Mouse (Mus musculus) liver, adult 2 months (tissue): ENCODE data around the gene Cyth2. TPM values are rescaled to one million over a fixed set of nuclear protein-coding genes. Genes with fewer than 3 reads are reported as not detected.

Source experiments
- DNase-seq: peaks from one replicate; pipeline ENCODE4 v3.0.0-alpha.2; 2011; ENCODE audit warnings: low read depth, low spot score; ENCODE audit errors: extremely low read depth
- H3K27ac ChIP-seq: fragments of 200-500 bp; replicated peaks from 2 replicates; pipeline ENCODE4 v1.5.1; 2012; ENCODE audit warnings: low read depth, mild to moderate bottlenecking, control low read depth, inconsistent platforms, low read length; ENCODE audit not compliant: insufficient read depth
- H3K27me3 ChIP-seq: fragments of 200-500 bp; 2 replicates; pipeline ENCODE4 v1.6.1; 2012; ENCODE audit warnings: mild to moderate bottlenecking, moderate library complexity, low read length, inconsistent platforms; ENCODE audit not compliant: control insufficient read depth, insufficient read depth
- H3K36me3 ChIP-seq: fragments of 200-500 bp; 2 replicates; pipeline ENCODE4 v1.6.1; 2012; ENCODE audit warnings: low read length, inconsistent platforms; ENCODE audit not compliant: control insufficient read depth, insufficient read depth
- H3K4me1 ChIP-seq: fragments of 200-500 bp; 2 replicates; pipeline ENCODE4 v1.6.1; 2011; ENCODE audit warnings: low read length; ENCODE audit not compliant: control insufficient read depth, insufficient read depth
- H3K4me3 ChIP-seq: fragments of 200-500 bp; 2 replicates; pipeline ENCODE4 v1.5.1; 2011; ENCODE audit warnings: low read depth, mild to moderate bottlenecking, control low read depth, low read length, moderate library complexity; ENCODE audit not compliant: insufficient read depth
- H3K79me2 ChIP-seq: fragments of 200-500 bp; 2 replicates; pipeline ENCODE4 v1.6.1; 2012; ENCODE audit warnings: inconsistent platforms, mild to moderate bottlenecking, low read length, moderate library complexity; ENCODE audit not compliant: control insufficient read depth, insufficient read depth
- H3K9ac ChIP-seq: fragments of 200-500 bp; 2 replicates; pipeline ENCODE4 v1.6.1; 2012; ENCODE audit warnings: low read depth, mild to moderate bottlenecking, control low read depth, inconsistent platforms, low read length
- CTCF ChIP-seq: fragments of 200-500 bp; IDR thresholded peaks from 2 replicates; pipeline ENCODE4 v1.5.1; 2011; ENCODE audit warnings: low read depth, low read length, control low read depth
- POLR2A ChIP-seq: fragments of 200-500 bp; IDR thresholded peaks from 2 replicates; pipeline ENCODE4 v1.6.1; 2011; ENCODE audit warnings: low read length, control low read depth; ENCODE audit not compliant: insufficient read depth; ENCODE audit errors: extremely low read depth
- WGBS: fragments of 180-500 bp; shearing (Covaris S2); methylation state at CpG from one replicate; pipeline ENCODE4 v1.1.7; 2018; 5-methylcytosine and 5-hydroxymethylcytosine counted together
- polyA plus RNA-seq: library from polyadenylated mRNA; depleted of rRNA; stranded (reverse); fragments of >200 nt; gene quantifications from 2 replicates; pipeline ENCODE4 v1.2.3, GENCODE M21; 2012; rRNA removed
- total RNA-seq: library from RNA; depleted of rRNA; stranded (reverse); fragments of >200 nt; gene quantifications from 2 replicates; pipeline ENCODE4 v1.2.3, GENCODE M21; 2014; rRNA removed

The Cyth2 gene
- total and polyA plus RNA-seq, 2 experiments: 14.2 to 20.9 TPM

- WGBS: 65% methylated on average over 8 of the region's 8 CpGs
- no peaks in the 10 kb centered on the region for H3K79me2 ChIP-seq
- no peak overlapping the region for H3K4me3 ChIP-seq
- H3K9ac ChIP-seq: no peak overlapping the region
- TF ChIP-seq POLR2A (no peak), CTCF (no peak)
- H3K27me3 ChIP-seq: no peaks in the 10 kb centered on the region
- DNase-seq: no peak
- no peaks in the 10 kb centered on the region for H3K4me1 ChIP-seq
- no peaks in the 10 kb centered on the region for H3K36me3 ChIP-seq
- H3K27ac ChIP-seq: no peak overlapping the region
Observed at GRCm38 (mm10) chr7:45766764-45767163, 47.6 kb downstream of the Cyth2 start.

GRCm38 (mm10) chr7:45765995-45766394 is 48.4 kb downstream of the Cyth2 start:
- Histone ChIP-seq H3K36me3 (no peaks in the 10 kb centered on the region), H3K27me3 (no peaks in the 10 kb centered on the region), H3K79me2 (no peaks in the 10 kb centered on the region), H3K27ac (no peak overlapping the region), H3K4me3 (no peak overlapping the region), H3K9ac (no peak overlapping the region), H3K4me1 (no peaks in the 10 kb centered on the region)
- no peak for DNase-seq
- TF ChIP-seq POLR2A: no peak
- no peak for TF ChIP-seq CTCF
- WGBS: 55% methylated on average over 8 of the region's 8 CpGs

- TF ChIP-seq CTCF (no peak), POLR2A (no peak)
- Histone ChIP-seq H3K27me3 (no peaks in the 10 kb centered on the region), H3K4me1 (no peaks in the 10 kb centered on the region), H3K27ac (no peak overlapping the region), H3K9ac (no peak overlapping the region), H3K79me2 (no peaks in the 10 kb centered on the region), H3K4me3 (no peak overlapping the region), H3K36me3 (no peaks in the 10 kb centered on the region)
- DNase-seq: no peak
- WGBS: 64% methylated on average over 5 of the region's 5 CpGs
Observed at GRCm38 (mm10) chr7:45760151-45760550, 54.2 kb downstream of the Cyth2 start.

GRCm38 (mm10) chr7:45759400-45759799 is 55.0 kb downstream of the Cyth2 start:
- Histone ChIP-seq H3K4me3 (no peak overlapping the region), H3K9ac (no peak overlapping the region), H3K27ac (no peak overlapping the region), H3K79me2 (no peaks in the 10 kb centered on the region), H3K4me1 (no peaks in the 10 kb centered on the region), H3K36me3 (no peaks in the 10 kb centered on the region), H3K27me3 (no peaks in the 10 kb centered on the region)
- 6% methylated on average over 27 of the region's 27 CpGs for WGBS
- DNase-seq: peak; percentile 21
- peak; percentile 19; the same call in 1 of the 2 replicates for TF ChIP-seq CTCF
- no peak for TF ChIP-seq POLR2A

Other genes with a start within 250 kb of the Cyth2 start
- gene Bcat2, start 244.4 kb downstream of the Cyth2 start, total RNA-seq: 14.7 and 18.1 TPM in 2 replicates
- 41.0 and 54.5 TPM in 2 replicates for gene Bcat2, start 244.4 kb downstream of the Cyth2 start, polyA plus RNA-seq
- gene Fgf21, start 199.1 kb downstream of the Cyth2 start, total RNA-seq: 0.94 and 1.0 TPM in 2 replicates
- gene Fgf21, start 199.1 kb downstream of the Cyth2 start, polyA plus RNA-seq: 3.7 and 4.3 TPM in 2 replicates
- gene Fut1, start 197.3 kb downstream of the Cyth2 start, total RNA-seq: not detected in 2 replicates
- gene Fut1, start 197.3 kb downstream of the Cyth2 start, polyA plus RNA-seq: 0.15 and 0.21 TPM in 2 replicates
- gene Izumo1, start 192.8 kb downstream of the Cyth2 start, total RNA-seq: 0.09 TPM in 1 of 2 replicates, not detected in the other
- 0.04 and 0.13 TPM in 2 replicates for gene Izumo1, start 192.8 kb downstream of the Cyth2 start, polyA plus RNA-seq
- gene Rasip1, start 187.1 kb downstream of the Cyth2 start, total RNA-seq: 2.3 and 4.3 TPM in 2 replicates
- gene Rasip1, start 187.1 kb downstream of the Cyth2 start, polyA plus RNA-seq: 3.6 and 5.1 TPM in 2 replicates
- 0.07 and 0.09 TPM in 2 replicates for gene Mamstr, start 174.6 kb downstream of the Cyth2 start, total RNA-seq
- 0.10 and 0.19 TPM in 2 replicates for gene Mamstr, start 174.6 kb downstream of the Cyth2 start, polyA plus RNA-seq
- gene Fut2, start 148.2 kb downstream of the Cyth2 start, total RNA-seq: 0.18 TPM in 1 of 2 replicates, not detected in the other
- 0.05 and 0.14 TPM in 2 replicates for gene Fut2, start 148.2 kb downstream of the Cyth2 start, polyA plus RNA-seq
- not detected in 2 replicates for gene Ntn5, start 130.6 kb downstream of the Cyth2 start, total RNA-seq
- not detected in 2 replicates for gene Ntn5, start 130.6 kb downstream of the Cyth2 start, polyA plus RNA-seq
- not detected in 2 replicates for gene Sec1, start 120.2 kb downstream of the Cyth2 start, total RNA-seq
- gene Sec1, start 120.2 kb downstream of the Cyth2 start, polyA plus RNA-seq: not detected in 2 replicates
- 0.09 and 0.13 TPM in 2 replicates for gene Car11, start 114.7 kb downstream of the Cyth2 start, total RNA-seq
- 0.59 and 1.6 TPM in 2 replicates for gene Car11, start 114.7 kb downstream of the Cyth2 start, polyA plus RNA-seq
- gene Dbp, start 109.5 kb downstream of the Cyth2 start, total RNA-seq: 93.0 and 110 TPM in 2 replicates
- gene Dbp, start 109.5 kb downstream of the Cyth2 start, polyA plus RNA-seq: 8.6 and 17.0 TPM in 2 replicates
- 436 and 542 TPM in 2 replicates for gene Rpl18, start 99.1 kb downstream of the Cyth2 start, total RNA-seq
- 366 and 534 TPM in 2 replicates for gene Rpl18, start 99.1 kb downstream of the Cyth2 start, polyA plus RNA-seq
- gene Sphk2, start 96.6 kb downstream of the Cyth2 start, total RNA-seq: 13.4 and 15.2 TPM in 2 replicates
- 62.9 and 80.1 TPM in 2 replicates for gene Sphk2, start 96.6 kb downstream of the Cyth2 start, polyA plus RNA-seq
- gene Fam83e, start 93.4 kb downstream of the Cyth2 start, total RNA-seq: 0.18 TPM in 1 of 2 replicates, not detected in the other
- 0.05 and 0.10 TPM in 2 replicates for gene Fam83e, start 93.4 kb downstream of the Cyth2 start, polyA plus RNA-seq
- not detected in 2 replicates for gene Spaca4, start 88.8 kb downstream of the Cyth2 start, total RNA-seq
- gene Spaca4, start 88.8 kb downstream of the Cyth2 start, polyA plus RNA-seq: not detected in 2 replicates
- gene Lmtk3, start 30.8 kb downstream of the Cyth2 start, total RNA-seq: not detected in 2 replicates
- 0.02 TPM in 1 of 2 replicates, not detected in the other for gene Lmtk3, start 30.8 kb downstream of the Cyth2 start, polyA plus RNA-seq
- not detected in 2 replicates for gene Sult2b1, start 29.9 kb downstream of the Cyth2 start, total RNA-seq
- 0.10 TPM in 1 of 2 replicates, not detected in the other for gene Sult2b1, start 29.9 kb downstream of the Cyth2 start, polyA plus RNA-seq
- gene Kcnj14, start 10.2 kb upstream of the Cyth2 start, total RNA-seq: 0.07 TPM in 1 of 2 replicates, not detected in the other
- gene Kcnj14, start 10.2 kb upstream of the Cyth2 start, polyA plus RNA-seq: 0.11 TPM in 1 of 2 replicates, not detected in the other
- gene Grwd1, start 16.4 kb upstream of the Cyth2 start, total RNA-seq: 5.3 and 6.8 TPM in 2 replicates
- gene Grwd1, start 16.4 kb upstream of the Cyth2 start, polyA plus RNA-seq: 7.5 and 11.0 TPM in 2 replicates
- 68.9 and 85.4 TPM in 2 replicates for gene Kdelr1, start 58.2 kb upstream of the Cyth2 start, total RNA-seq
- 253 and 258 TPM in 2 replicates for gene Kdelr1, start 58.2 kb upstream of the Cyth2 start, polyA plus RNA-seq
- gene Grin2d, start 63.8 kb upstream of the Cyth2 start, total RNA-seq: under 0.01 and 0.07 TPM in 2 replicates
- 0.19 and 0.20 TPM in 2 replicates for gene Grin2d, start 63.8 kb upstream of the Cyth2 start, polyA plus RNA-seq
- gene Syngr4, start 82.1 kb upstream of the Cyth2 start, total RNA-seq: not detected in 2 replicates
- gene Syngr4, start 82.1 kb upstream of the Cyth2 start, polyA plus RNA-seq: 0.12 TPM in 1 of 2 replicates, not detected in the other
- 16.6 and 27.7 TPM in 2 replicates for gene Tmem143, start 82.4 kb upstream of the Cyth2 start, total RNA-seq
- 53.7 and 59.5 TPM in 2 replicates for gene Tmem143, start 82.4 kb upstream of the Cyth2 start, polyA plus RNA-seq
- 2.1 and 3.6 TPM in 2 replicates for gene Emp3, start 106.8 kb upstream of the Cyth2 start, total RNA-seq
- 8.5 and 13.6 TPM in 2 replicates for gene Emp3, start 106.8 kb upstream of the Cyth2 start, polyA plus RNA-seq
- 0.18 TPM in 1 of 2 replicates, not detected in the other for gene Ccdc114, start 109.5 kb upstream of the Cyth2 start, total RNA-seq
- 0.06 and 0.32 TPM in 2 replicates for gene Ccdc114, start 109.5 kb upstream of the Cyth2 start, polyA plus RNA-seq
- gene Abcc6, start 215.7 kb upstream of the Cyth2 start, total RNA-seq: 86.3 and 116 TPM in 2 replicates
- gene Abcc6, start 215.7 kb upstream of the Cyth2 start, polyA plus RNA-seq: 120 and 192 TPM in 2 replicates
- gene Nomo1, start 219.1 kb upstream of the Cyth2 start, total RNA-seq: 15.3 and 21.7 TPM in 2 replicates
- 16.9 and 19.7 TPM in 2 replicates for gene Nomo1, start 219.1 kb upstream of the Cyth2 start, polyA plus RNA-seq